Comparison of ENCODE assay signal across 16 mouse cellular contexts in the genomic region with DNA sequence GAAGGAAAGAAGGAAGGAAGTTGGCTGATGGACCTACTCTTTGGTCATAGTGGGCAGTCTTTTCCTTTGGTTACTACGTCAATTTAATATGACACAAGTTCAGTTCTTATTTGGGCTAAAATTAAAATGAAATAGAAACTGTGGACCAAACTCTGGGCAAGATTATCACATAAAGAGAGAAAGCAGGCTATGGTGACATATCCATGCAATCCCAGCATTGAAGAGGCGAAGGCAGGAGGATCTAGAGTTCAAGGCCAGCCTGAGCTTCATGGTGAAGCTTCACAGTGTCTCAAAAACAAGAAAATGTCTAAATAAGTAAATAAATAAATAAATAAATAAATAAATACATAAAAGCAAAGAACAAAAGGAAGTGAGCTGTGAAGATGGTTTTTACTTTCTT.
"Had no signal": no experiment of that assay in that cellular context is flagged by ENCODE, and none has a peak within 500 bp of the region (broad histone marks: within the 10 kb centered on the region; RNA-seq: fewer than 3 reads in every experiment).

No protein-coding gene starts in this region.

- H3K4me3 ChIP-seq: neural tube, embryonic 13.5 days; neural tube, embryonic 15.5 days; stomach, embryonic 15.5 days had no signal

- H3K27ac ChIP-seq: neural tube, embryonic 13.5 days; neural tube, embryonic 15.5 days; stomach, embryonic 15.5 days; stomach, postnatal 0 days had no signal

- H3K9ac ChIP-seq: neural tube, embryonic 13.5 days; neural tube, embryonic 15.5 days; stomach, embryonic 15.5 days had no signal

- H3K9me3 ChIP-seq: neural tube, embryonic 15.5 days; stomach, embryonic 15.5 days had no signal

- H3K36me3 ChIP-seq: neural tube, embryonic 13.5 days; neural tube, embryonic 15.5 days; stomach, embryonic 15.5 days had no signal

- H3K27me3 ChIP-seq: neural tube, embryonic 13.5 days; neural tube, embryonic 15.5 days; stomach, embryonic 15.5 days had no signal

- DNase-seq: retina, postnatal 1 day; right cerebral cortex, adult 18-20 months; right cerebral cortex, postnatal 14 days; right cerebral cortex, postnatal 25 days; right cerebral cortex, postnatal 4 days; spleen, adult 18-20 months; thymus, adult 18-20 months; thymus, adult 2 months; thymus, postnatal 14 days; thymus, postnatal 25 days; thymus, postnatal 36 days; thymus, postnatal 4 days had no signal

- H3K4me1 ChIP-seq: neural tube, embryonic 13.5 days; neural tube, embryonic 15.5 days; stomach, embryonic 15.5 days had no signal

- H3K4me2 ChIP-seq: neural tube, embryonic 13.5 days; neural tube, embryonic 15.5 days; stomach, embryonic 15.5 days had no signal
